Mouse (Mus musculus) forebrain, embryonic 12.5 days (tissue): Measurements from ENCODE around the gene Lzic. TPM values are rescaled to one million over a fixed set of nuclear protein-coding genes. Genes with fewer than 3 reads are reported as not detected.
A peak's percentile ranks its signal among the peaks of the same experiment; 100 is the strongest.
"Not testable (repeated sequence)": the region's sequence is repeated elsewhere in the genome, so short reads cannot be mapped to it uniquely, and the experiment has no call there.

Experiments used
- ATAC-seq: fragments of 200-750 bp; cut with Nextera tagmentation; 2 replicates; pipeline ENCODE4 v1.8.0; 2017; ENCODE audit warnings: moderate TSS enrichment; ENCODE audit not compliant: low FRiP score
- H3K27ac ChIP-seq: fragments of 300-500 bp; sonication (generic); 2 replicates; pipeline ENCODE4 v1.5.1; 2016; ENCODE audit warnings: mild to moderate bottlenecking
- H3K27me3 ChIP-seq: fragments of 300-500 bp; sonication (generic); 2 replicates; pipeline ENCODE4 v1.6.1; 2016; ENCODE audit warnings: mild to moderate bottlenecking
- H3K36me3 ChIP-seq: fragments of 300-500 bp; sonication (generic); replicated peaks from 2 replicates; pipeline ENCODE4 v1.6.1; 2016; ENCODE audit warnings: mild to moderate bottlenecking
- H3K4me1 ChIP-seq: fragments of 300-500 bp; sonication (generic); 2 replicates; pipeline ENCODE4 v1.6.1; 2016
- H3K4me2 ChIP-seq: fragments of 300-500 bp; sonication (generic); 2 replicates; pipeline ENCODE4 v1.6.1; 2016; ENCODE audit warnings: mild to moderate bottlenecking, moderate library complexity
- H3K4me3 ChIP-seq: fragments of 300-500 bp; sonication (generic); replicated peaks from 2 replicates; pipeline ENCODE4 v1.5.1; 2016; ENCODE audit warnings: mild to moderate bottlenecking
- H3K9ac ChIP-seq: fragments of 300-500 bp; sonication (generic); 2 replicates; pipeline ENCODE4 v1.6.1; 2016; ENCODE audit warnings: mild to moderate bottlenecking
- H3K9me3 ChIP-seq: fragments of 300-500 bp; sonication (generic); 2 replicates; pipeline ENCODE4 v1.6.1; 2016
- WGBS: fragments of 180-500 bp; shearing (Covaris S2); methylation state at CpG from one replicate; pipeline ENCODE4 v1.1.7; 2016; 5-methylcytosine and 5-hydroxymethylcytosine counted together
- polyA plus RNA-seq: library from polyadenylated mRNA; unstranded; fragments of >200 nt; fragmentation: Nextera tagmentation; extraction: Ambion mirVana; gene quantifications from 2 replicates; pipeline ENCODE4 v1.2.1, GENCODE M21; 2016

Lzic gene
- polyA plus RNA-seq, 1 experiment from 2014 or later = 53.6 TPM

GRCm38 (mm10) chr4:149457831-149458430 is 27.1 kb upstream of the Lzic start:
- no peaks in the 10 kb centered on the region for H3K36me3 ChIP-seq
- H3K9me3 ChIP-seq = no peaks in the 10 kb centered on the region
- ATAC-seq = no peak
- 75% methylated on average over 6 of the region's 6 CpGs for WGBS
- no peaks in the 10 kb centered on the region for H3K4me1 ChIP-seq
- H3K27ac ChIP-seq = no peak overlapping the region
- H3K9ac ChIP-seq = no peak overlapping the region
- H3K4me2 ChIP-seq = no peak overlapping the region
- no peak overlapping the region for H3K4me3 ChIP-seq
- no peaks in the 10 kb centered on the region for H3K27me3 ChIP-seq

DNA sequence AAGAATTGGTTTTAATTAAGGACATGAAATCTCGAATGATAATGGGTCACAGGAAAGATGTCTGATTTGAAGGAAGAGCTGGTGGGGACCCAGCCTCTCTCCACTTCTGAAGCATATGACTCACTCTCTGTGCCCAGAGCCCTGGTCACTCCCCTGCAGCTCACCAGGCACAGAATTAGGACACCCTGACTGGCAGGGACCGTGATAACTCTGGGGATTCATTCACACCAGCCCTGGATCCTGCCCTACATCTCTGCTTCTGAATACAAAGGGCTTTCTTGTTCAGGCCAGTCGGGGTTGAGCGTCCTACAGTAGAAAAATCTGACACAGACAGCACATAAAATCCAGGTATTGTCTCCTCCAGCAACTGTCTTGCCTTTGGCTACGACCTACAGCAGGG is 26.5 kb upstream of the Lzic start:
- Histone ChIP-seq H3K27ac (no peak overlapping the region), H3K4me3 (no peak overlapping the region), H3K4me2 (no peak overlapping the region), H3K4me1 (no peaks in the 10 kb centered on the region), H3K36me3 (no peaks in the 10 kb centered on the region), H3K27me3 (no peaks in the 10 kb centered on the region), H3K9ac (no peak overlapping the region), H3K9me3 (no peaks in the 10 kb centered on the region)
- WGBS = 68% methylated on average over 5 of the region's 5 CpGs
- ATAC-seq = no peak

GRCm38 (mm10) chr4:149459425-149459824 is 25.6 kb upstream of the Lzic start:
- ATAC-seq = no peak
- Histone ChIP-seq H3K4me2 (no peak overlapping the region), H3K9ac (no peak overlapping the region), H3K9me3 (no peaks in the 10 kb centered on the region), H3K4me3 (no peak overlapping the region), H3K4me1 (no peaks in the 10 kb centered on the region), H3K36me3 (no peaks in the 10 kb centered on the region), H3K27me3 (no peaks in the 10 kb centered on the region), H3K27ac (no peak overlapping the region)
- 89% methylated on average over 1 of the region's 1 CpGs for WGBS

DNA sequence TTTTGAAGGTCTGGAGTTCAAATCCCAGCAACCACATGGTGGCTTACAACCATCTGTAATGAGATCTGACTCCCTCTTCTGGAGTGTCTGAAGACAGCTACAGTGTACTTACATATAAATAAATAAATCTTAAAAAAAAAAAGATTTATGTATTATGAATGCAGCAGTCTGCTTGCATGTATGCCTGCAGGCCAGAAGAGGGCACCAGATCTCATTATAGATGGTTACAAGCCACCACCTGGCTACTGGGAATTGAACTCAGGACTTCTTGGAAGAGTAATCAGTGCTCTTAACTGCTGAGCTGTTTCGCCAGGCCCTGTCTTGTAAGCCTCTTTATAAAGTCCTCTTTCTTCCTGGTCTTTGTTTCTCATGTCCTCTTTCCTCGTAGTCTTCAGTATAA is 24.6 kb upstream of the Lzic start:
- H3K27ac ChIP-seq, H3K9me3 ChIP-seq, H3K27me3 ChIP-seq, H3K9ac ChIP-seq, H3K4me2 ChIP-seq, H3K36me3 ChIP-seq, H3K4me1 ChIP-seq, ATAC-seq, H3K4me3 ChIP-seq: not testable (repeated sequence)
- WGBS = 86% methylated on average over 2 of the region's 2 CpGs

DNA sequence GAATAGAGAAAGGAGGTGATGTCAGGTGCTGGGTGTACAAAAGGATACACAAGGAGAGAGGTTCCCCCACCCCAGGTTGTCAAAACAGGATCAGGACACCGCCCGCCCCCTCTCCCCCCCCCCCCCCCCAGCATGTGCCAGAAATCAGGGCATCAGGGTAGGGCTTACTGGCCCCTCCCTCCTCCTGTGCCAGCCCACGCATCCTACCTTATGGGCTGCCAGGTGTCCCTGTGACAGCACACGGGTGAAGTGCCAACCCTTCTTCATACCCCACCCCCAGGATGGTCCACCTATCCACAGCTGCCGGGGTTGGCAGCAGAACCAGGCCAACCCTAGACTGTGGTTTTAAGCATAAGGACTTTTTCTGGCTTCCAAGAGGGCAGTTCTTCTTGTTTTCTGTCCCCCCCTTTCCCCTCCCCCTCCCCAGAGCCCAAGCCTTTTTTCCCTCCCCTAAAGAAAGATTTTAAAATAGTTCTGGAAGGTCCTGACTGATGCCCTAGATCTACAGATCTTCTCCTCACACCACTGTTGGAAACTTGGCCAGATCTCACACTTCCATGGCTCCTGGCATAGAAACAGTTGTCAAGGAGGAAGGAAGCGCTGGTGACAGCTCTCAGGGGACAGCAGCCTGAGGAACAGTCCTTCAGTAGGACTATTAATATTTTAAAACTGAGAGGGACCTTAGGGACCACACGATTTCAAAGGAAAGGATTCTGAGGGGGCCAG is 23.3 kb upstream of the Lzic start:
- WGBS = 81% methylated on average over 3 of the region's 7 CpGs
- Histone ChIP-seq H3K4me1 (no peaks in the 10 kb centered on the region), H3K4me2 (no peak overlapping the region), H3K4me3 (no peak overlapping the region), H3K27me3 (no peaks in the 10 kb centered on the region), H3K9ac (no peak overlapping the region), H3K36me3 (0 out of 2 replicates have a peak, but pooled peaks cover 3% of the 10 kb centered on the region), H3K9me3 (no peaks in the 10 kb centered on the region), H3K27ac (no peak overlapping the region)
- no peak for ATAC-seq

DNA sequence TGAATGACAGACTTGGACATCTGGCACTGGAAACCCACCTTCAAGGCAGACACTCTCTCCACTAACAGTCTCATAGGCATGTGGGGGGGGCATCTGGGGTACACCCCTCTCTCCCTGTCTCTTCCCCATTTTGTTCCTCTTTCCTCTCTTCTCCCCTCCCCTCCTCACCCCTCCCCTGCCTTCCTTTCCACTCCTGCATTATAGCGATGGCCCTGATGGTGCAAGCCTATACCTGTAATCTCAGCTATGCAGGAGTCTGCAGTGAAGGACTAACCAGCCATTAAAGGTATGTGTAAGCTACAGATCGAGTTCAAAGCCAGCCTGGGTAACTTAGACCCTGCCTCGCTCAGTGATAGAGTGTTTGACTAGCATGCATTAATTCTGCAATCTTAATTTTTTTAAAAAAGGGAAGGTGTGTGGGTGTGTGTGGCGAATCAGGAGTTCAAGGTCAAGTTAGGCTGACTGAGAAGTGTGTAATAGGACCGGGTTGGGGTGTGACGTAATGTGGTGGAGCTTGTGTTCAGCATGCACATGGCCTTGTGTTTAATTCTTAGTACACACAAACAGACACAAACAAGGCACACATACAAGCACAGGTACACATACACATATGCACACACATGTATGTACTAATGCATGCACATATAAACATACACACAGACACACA is 22.6 kb upstream of the Lzic start:
- ATAC-seq = no peak
- Histone ChIP-seq H3K4me1 (no peaks in the 10 kb centered on the region), H3K9ac (no peak overlapping the region), H3K27ac (no peak overlapping the region), H3K4me2 (no peak overlapping the region), H3K36me3 (0 out of 2 replicates have a peak, but pooled peaks cover 3% of the 10 kb centered on the region), H3K27me3 (no peaks in the 10 kb centered on the region), H3K4me3 (no peak overlapping the region), H3K9me3 (no peaks in the 10 kb centered on the region)
- 81% methylated on average over 6 of the region's 6 CpGs for WGBS

DNA sequence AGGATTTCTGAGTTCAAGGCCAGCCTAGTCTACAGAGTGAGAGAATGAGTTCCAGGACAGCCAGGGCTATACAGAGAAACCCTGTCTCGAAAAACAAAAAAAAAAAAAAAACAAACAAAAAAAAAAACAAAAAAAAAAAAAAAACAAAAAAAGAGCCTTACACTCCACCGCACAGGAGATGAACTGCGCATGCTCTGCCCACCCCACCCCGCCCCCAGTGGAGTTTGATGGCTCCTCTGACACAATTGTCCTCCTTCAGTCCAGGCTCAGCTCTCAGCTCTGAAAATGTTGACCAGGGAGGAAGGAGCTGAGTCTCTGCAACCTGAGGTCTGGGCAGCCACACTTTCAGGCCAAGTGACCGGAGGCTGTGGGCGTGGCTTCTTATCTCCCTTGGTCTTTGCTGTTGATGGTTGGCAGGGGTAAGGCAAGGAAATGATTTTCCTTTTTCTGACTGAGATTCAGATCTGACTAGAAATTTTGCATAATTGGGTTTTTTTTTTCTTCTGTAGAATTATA is 21.5 kb upstream of the Lzic start:
- ATAC-seq = no peak
- H3K36me3 ChIP-seq = peaks cover 10% of the 10 kb centered on the region
- H3K27me3 ChIP-seq = no peaks in the 10 kb centered on the region
- H3K4me3 ChIP-seq = no peak overlapping the region
- no peak overlapping the region for H3K27ac ChIP-seq
- 77% methylated on average over 6 of the region's 6 CpGs for WGBS
- H3K4me1 ChIP-seq = no peaks in the 10 kb centered on the region
- no peak overlapping the region for H3K9ac ChIP-seq
- H3K9me3 ChIP-seq = no peaks in the 10 kb centered on the region
- H3K4me2 ChIP-seq = no peak overlapping the region

- H3K27me3 ChIP-seq = no peaks in the 10 kb centered on the region
- H3K4me3 ChIP-seq = no peak overlapping the region
- peaks cover 51% of the 10 kb centered on the region for H3K36me3 ChIP-seq
- no peaks in the 10 kb centered on the region for H3K4me1 ChIP-seq
- no peak overlapping the region for H3K27ac ChIP-seq
- no peaks in the 10 kb centered on the region for H3K9me3 ChIP-seq
- no peak for ATAC-seq
- H3K9ac ChIP-seq = no peak overlapping the region
- 94% methylated on average over 3 of the region's 3 CpGs for WGBS
- H3K4me2 ChIP-seq = no peak overlapping the region
These were observed 15.5 kb upstream of the Lzic start for GRCm38 (mm10) chr4:149469557-149469956.

DNA sequence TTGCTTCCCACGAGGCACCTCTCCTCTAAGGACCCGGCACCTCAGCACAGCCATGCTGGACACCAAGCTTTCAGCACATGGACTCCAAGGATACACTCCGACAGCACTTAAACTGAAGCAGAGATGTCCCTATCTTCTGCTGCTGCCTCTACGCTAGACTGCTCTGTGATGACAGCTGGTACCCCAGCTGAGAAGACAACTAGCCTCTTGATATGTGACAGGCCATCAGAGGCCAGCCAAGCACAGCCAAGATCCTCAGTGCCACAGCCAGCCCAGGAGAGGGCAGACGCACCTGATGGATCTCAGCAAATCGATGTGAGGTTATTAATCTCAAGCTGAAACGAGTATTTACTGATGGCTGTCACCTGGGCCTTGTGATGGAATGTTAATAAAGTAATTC is 9.9 kb upstream of the Lzic start:
- no peak overlapping the region for H3K4me2 ChIP-seq
- 84% methylated on average over 7 of the region's 7 CpGs for WGBS
- no peak overlapping the region for H3K9ac ChIP-seq
- no peak for ATAC-seq
- peaks cover 27% of the 10 kb centered on the region for H3K36me3 ChIP-seq
- no peak overlapping the region for H3K4me3 ChIP-seq
- no peaks in the 10 kb centered on the region for H3K4me1 ChIP-seq
- no peaks in the 10 kb centered on the region for H3K27me3 ChIP-seq
- H3K9me3 ChIP-seq = no peaks in the 10 kb centered on the region
- no peak overlapping the region for H3K27ac ChIP-seq

GRCm38 (mm10) chr4:149477078-149477477 is 8.0 kb upstream of the Lzic start, which contains the start of gene Tmem274:
Tmem274 (plus strand) TSS chr4:149477378.
- Histone ChIP-seq H3K27me3 (no peaks in the 10 kb centered on the region), H3K9ac (no peak within 1 kb of the TSS), H3K4me3 (no peak within 1 kb of the TSS), H3K9me3 (no peaks in the 10 kb centered on the region), H3K4me1 (no peaks in the 10 kb centered on the region), H3K4me2 (no peak within 1 kb of the TSS), H3K36me3 (peaks cover 19% of the 10 kb centered on the region), H3K27ac (no peak within 1 kb of the TSS)
- 87% methylated on average over 11 of the region's 11 CpGs for WGBS
- no peak for ATAC-seq

GRCm38 (mm10) chr4:149484566-149484965 is 463 bp upstream of the Lzic start:
- 51% methylated on average over 3 of the region's 3 CpGs for WGBS
- ATAC-seq = peak; percentile 23; the same call in 1 of the 2 replicates
- H3K27ac ChIP-seq = peak overlapping the region; percentile 85

GRCm38 (mm10) chr4:149485825-149486206 is 787 bp downstream of the Lzic start:
- Histone ChIP-seq H3K4me3 (peak overlapping the region; percentile 69), H3K4me2 (peak overlapping the region; percentile 64), H3K9ac (peak overlapping the region; percentile 76), H3K36me3 (peaks cover 38% of the 10 kb centered on the region), H3K4me1 (peaks cover 24% of the 10 kb centered on the region), H3K27ac (peak overlapping the region; percentile 85), H3K9me3 (no peaks in the 10 kb centered on the region), H3K27me3 (no peaks in the 10 kb centered on the region)
- peak; percentile 2; the same call in 1 of the 2 replicates for ATAC-seq
- 1% methylated on average over 10 of the region's 10 CpGs for WGBS

More at GRCm38 (mm10) chr4:149484566-149484965, 463 bp upstream of the Lzic start:
- Histone ChIP-seq H3K4me1 (peaks cover 24% of the 10 kb centered on the region), H3K4me2 (peak overlapping the region; percentile 64), H3K36me3 (peaks cover 28% of the 10 kb centered on the region), H3K27me3 (no peaks in the 10 kb centered on the region), H3K9me3 (no peaks in the 10 kb centered on the region), H3K4me3 (peak overlapping the region; percentile 69), H3K9ac (peak overlapping the region; percentile 76)
